Mouse (Mus musculus) thymus, postnatal 36 days (tissue): ENCODE data around the gene Atp5j.

Experiments
- DNase-seq, 2 experiments: peaks; one replicate each; pipeline ENCODE4 v3.0.0; 2022; ENCODE audit warnings: mixed read lengths in 2 of 2

Gene Atp5j

GRCm38 (mm10) chr16:84835441-84835822, at the start of gene Atp5j:
Atp5j (minus strand) TSS chr16:84835625.
- DNase-seq: peak; percentile 82 to 85

GRCm38 (mm10) chr16:84884572-84884971, 49.1 kb upstream of the Atp5j start:
- no peak for DNase-seq

- DNase-seq: no peak
Measured at GRCm38 (mm10) chr16:84881754-84882321, 46.4 kb upstream of the Atp5j start.

GRCm38 (mm10) chr16:84881168-84881567, 45.7 kb upstream of the Atp5j start:
- no peak for DNase-seq

- DNase-seq: peak; percentile 46 to 58
Measured at GRCm38 (mm10) chr16:84879146-84879545, 43.7 kb upstream of the Atp5j start.

- DNase-seq: no peak
Measured at GRCm38 (mm10) chr16:84876082-84876481, 40.7 kb upstream of the Atp5j start.

GRCm38 (mm10) chr16:84875718-84876035, 40.3 kb upstream of the Atp5j start:
- DNase-seq: no peak

GRCm38 (mm10) chr16:84875012-84875717, 39.7 kb upstream of the Atp5j start:
- DNase-seq: no peak

GRCm38 (mm10) chr16:84873805-84874204, 38.4 kb upstream of the Atp5j start:
- no peak for DNase-seq

GRCm38 (mm10) chr16:84864656-84865055, 29.2 kb upstream of the Atp5j start:
- DNase-seq: no peak

GRCm38 (mm10) chr16:84853492-84853891, 18.1 kb upstream of the Atp5j start:
- no peak for DNase-seq

- DNase-seq: no peak
Measured at GRCm38 (mm10) chr16:84838576-84838975, 3.2 kb upstream of the Atp5j start.

GRCm38 (mm10) chr16:84835823-84836743, 658 bp upstream of the Atp5j start:
- DNase-seq: peak in 1 of 2 experiments; percentile 45

- peak; percentile 87 to 93 for DNase-seq
Measured at GRCm38 (mm10) chr16:84834745-84835440, 532 bp downstream of the Atp5j start, which contains the start of gene Gabpa. Gabpa (plus strand) TSS chr16:84834925.

- no peak for DNase-seq
Measured at GRCm38 (mm10) chr16:84834344-84834743, 1.1 kb downstream of the Atp5j start.

GRCm38 (mm10) chr16:84832736-84833135, 2.7 kb downstream of the Atp5j start:
- DNase-seq: no peak

GRCm38 (mm10) chr16:84831696-84832095, 3.7 kb downstream of the Atp5j start:
- DNase-seq: no peak

- no peak for DNase-seq
Measured at GRCm38 (mm10) chr16:84825009-84825408, 10.4 kb downstream of the Atp5j start.

- DNase-seq: no peak
Measured at GRCm38 (mm10) chr16:84817423-84817822, 18.0 kb downstream of the Atp5j start.

- DNase-seq: no peak
Measured at GRCm38 (mm10) chr16:84814511-84814910, 20.9 kb downstream of the Atp5j start.

- DNase-seq: no peak
Measured at GRCm38 (mm10) chr16:84813852-84814251, 21.6 kb downstream of the Atp5j start.

GRCm38 (mm10) chr16:84810254-84810653, 25.2 kb downstream of the Atp5j start:
- DNase-seq: no peak

- DNase-seq: no peak
Measured at GRCm38 (mm10) chr16:84807874-84808273, 27.6 kb downstream of the Atp5j start.
